Mouse (Mus musculus): ENCODE measurements around the gene Serpinb13.
A peak's percentile ranks its signal among the peaks of the same experiment; 100 is the strongest.
"Not testable (repeated sequence)": the region's sequence is repeated elsewhere in the genome, so short reads cannot be mapped to it uniquely, and the experiment has no call there.

The Serpinb13 gene

GRCm38 (mm10) chr1:106980684-106981083 lies at the start of gene Serpinb13:
Gene Serpinb13 (plus strand): TSS chr1:106980984.
- no peak for DNase-seq

GRCm38 (mm10) chr1:106931954-106932353 lies 48.8 kb upstream of the Serpinb13 start:
- no peak for DNase-seq

GRCm38 (mm10) chr1:106933658-106934057 lies 47.1 kb upstream of the Serpinb13 start:
- DNase-seq = no peak

GRCm38 (mm10) chr1:106934265-106934664 lies 46.5 kb upstream of the Serpinb13 start, which contains the start of gene Serpinb12:
Gene Serpinb12 (plus strand): TSS chr1:106934449.
- no peak for DNase-seq

- no peak for DNase-seq
Measured at GRCm38 (mm10) chr1:106947217-106947616, 33.6 kb upstream of the Serpinb13 start.

- no peak for DNase-seq
Measured at GRCm38 (mm10) chr1:106959981-106960380, 20.8 kb upstream of the Serpinb13 start.

- peak; percentile 46 to 49 for DNase-seq
Measured at GRCm38 (mm10) chr1:106961023-106961422, 19.8 kb upstream of the Serpinb13 start.

GRCm38 (mm10) chr1:106983092-106983491 lies 2.3 kb downstream of the Serpinb13 start:
- DNase-seq = no peak

GRCm38 (mm10) chr1:106983865-106984264 lies 3.1 kb downstream of the Serpinb13 start:
- no peak for DNase-seq

GRCm38 (mm10) chr1:107000424-107000823 lies 19.6 kb downstream of the Serpinb13 start:
- peak; percentile 24 to 59 for DNase-seq

GRCm38 (mm10) chr1:107001754-107002153 lies 21.0 kb downstream of the Serpinb13 start:
- DNase-seq = no peak

GRCm38 (mm10) chr1:107006316-107006715 lies 25.5 kb downstream of the Serpinb13 start:
- no peak for DNase-seq

GRCm38 (mm10) chr1:107014530-107014929 lies 33.7 kb downstream of the Serpinb13 start:
- DNase-seq = peak; percentile 62 to 63

GRCm38 (mm10) chr1:107015210-107015609 lies 34.4 kb downstream of the Serpinb13 start:
- no peak for DNase-seq

- no peak for DNase-seq
Measured at GRCm38 (mm10) chr1:107025886-107026285, 45.1 kb downstream of the Serpinb13 start.

- not testable (repeated sequence) for DNase-seq
Measured at GRCm38 (mm10) chr1:107034236-107034635, 53.5 kb downstream of the Serpinb13 start.
